Comparison of ENCODE assay signal across 24 mouse cellular contexts in the genomic region with DNA sequence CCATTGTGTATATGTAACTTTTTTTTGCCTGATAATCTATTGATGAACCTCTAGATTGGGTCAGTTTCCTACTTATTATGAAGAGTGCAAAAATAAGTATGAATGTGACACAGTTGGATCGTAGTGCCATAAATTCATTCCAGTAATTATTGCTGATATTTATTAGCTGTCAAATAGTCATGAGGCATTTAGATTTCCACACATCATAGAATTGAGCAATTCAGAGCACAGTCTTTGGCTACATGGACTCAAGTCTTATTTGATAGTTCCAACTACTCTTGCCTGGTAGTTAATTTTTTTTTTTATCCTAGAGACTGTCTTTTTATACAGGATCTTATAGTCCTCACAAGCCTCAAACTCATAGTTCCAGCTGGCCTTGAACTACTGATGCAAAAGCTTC. TPM values are rescaled to one million over a fixed set of nuclear protein-coding genes. Genes with fewer than 3 reads are reported as not detected.
DNase-seq lines count a peak whose midpoint lies in the region; ATAC-seq and TF ChIP-seq lines count a peak whose summit lies in the region.
"Had no signal": no experiment of that assay in that cellular context is flagged by ENCODE, and none has a peak within 500 bp of the region (broad histone marks: within the 10 kb centered on the region; RNA-seq: fewer than 3 reads in every experiment).

No protein-coding gene starts in this region.

- H3K9ac ChIP-seq in lung, embryonic 15.5 days = no peak overlapping the region
- H3K9ac ChIP-seq: embryonic facial prominence, embryonic 13.5 days; embryonic facial prominence, embryonic 15.5 days; forebrain, embryonic 12.5 days had no signal

- no peak for TF ChIP-seq CTCF in lung, adult 2 months (IDR thresholded peaks at IDR 0.05; ENCODE audit: insufficient read depth, low read length)

- no peak overlapping the region for H3K4me2 ChIP-seq in lung, embryonic 15.5 days
- H3K4me2 ChIP-seq: embryonic facial prominence, embryonic 13.5 days; embryonic facial prominence, embryonic 15.5 days; forebrain, embryonic 12.5 days had no signal

- H3K27ac ChIP-seq in lung, embryonic 15.5 days = 0 out of 2 replicates have a peak overlapping the region, but pooled peaks have one; percentile 29
- H3K27ac ChIP-seq: embryonic facial prominence, embryonic 13.5 days; embryonic facial prominence, embryonic 15.5 days; forebrain, embryonic 10.5 days; forebrain, embryonic 12.5 days had no signal

- H3K36me3 ChIP-seq in lung, embryonic 15.5 days = no peaks in the 10 kb centered on the region
- H3K36me3 ChIP-seq: embryonic facial prominence, embryonic 13.5 days; embryonic facial prominence, embryonic 15.5 days; forebrain, embryonic 10.5 days; forebrain, embryonic 12.5 days had no signal

- no peak overlapping the region for H3K4me3 ChIP-seq in lung, embryonic 15.5 days
- H3K4me3 ChIP-seq in lung, adult 2 months (replicated peaks; ENCODE audit: extremely low read depth, low read depth, low read length) = no peak overlapping the region
- H3K4me3 ChIP-seq: embryonic facial prominence, embryonic 13.5 days; embryonic facial prominence, embryonic 15.5 days; erythroblast, embryonic 14.5 days; forebrain, embryonic 10.5 days; forebrain, embryonic 12.5 days had no signal

- H3K27me3 ChIP-seq in lung, embryonic 15.5 days = no peaks in the 10 kb centered on the region
- H3K27me3 ChIP-seq: embryonic facial prominence, embryonic 13.5 days; embryonic facial prominence, embryonic 15.5 days; forebrain, embryonic 12.5 days had no signal

- ATAC-seq in lung, embryonic 15.5 days (ENCODE audit: borderline replicate concordance, extremely low read depth, low FRiP score, low TSS enrichment) = no peak
- ATAC-seq: activated CD4-positive, CD25-positive, alpha-beta regulatory T cell, adult 4 months; forebrain, embryonic 14.5 days; forebrain, embryonic 16.5 days; Patski had no signal

- H3K9me3 ChIP-seq in lung, embryonic 15.5 days = no peaks in the 10 kb centered on the region
- H3K9me3 ChIP-seq: embryonic facial prominence, embryonic 13.5 days; embryonic facial prominence, embryonic 15.5 days; forebrain, embryonic 10.5 days; forebrain, embryonic 12.5 days had no signal

- no peak for DNase-seq in lung, adult 2 months
- DNase-seq in NIH3T3 (ENCODE audit: low read depth) = peak; percentile 9
- peak; percentile 55 for DNase-seq in adipocyte (ENCODE audit: low spot score)
- DNase-seq in testis, postnatal 10 days (ENCODE audit: low spot score) = no peak
- DNase-seq: adrenal gland, adult 2 months; adrenal gland, postnatal 10 days; adrenal gland, postnatal 25 days; cerebellum, adult 11 months; cerebellum, adult 18-20 months; cerebellum, adult 8-10 months; cerebellum, adult 9-11 months; cerebellum, postnatal 14 days; cerebellum, postnatal 36 days; embryo, embryonic 11 days had no signal

- TF ChIP-seq POLR2A in lung, adult 2 months (IDR thresholded peaks at IDR 0.05; ENCODE audit: borderline replicate concordance, extremely low read depth, low read depth, low read length) = no peak

- 57% methylated on average over 1 of the region's 1 CpGs for WGBS in lung, embryonic 15.5 days
- 78% methylated on average over 1 of the region's 1 CpGs for WGBS in lung, adult 2 months

- peaks cover 12% of the 10 kb centered on the region; the same call in 1 of the 2 replicates for H3K4me1 ChIP-seq in lung, embryonic 15.5 days
- peaks cover 3% of the 10 kb centered on the region for H3K4me1 ChIP-seq in lung, adult 2 months (ENCODE audit: control insufficient read depth, insufficient read depth, low read length)
- H3K4me1 ChIP-seq: embryonic facial prominence, embryonic 13.5 days; embryonic facial prominence, embryonic 15.5 days; forebrain, embryonic 10.5 days; forebrain, embryonic 12.5 days had no signal

RNA-seq across cellular contexts. Expression of a gene that starts 34.9 kb away (rescaled TPM):
- 212 and 239 TPM in 2 replicates for polyA plus RNA-seq in lung, embryonic 15.5 days (2015; fragmentation: Nextera tagmentation; extraction: Ambion mirVana)
- polyA plus RNA-seq in lung, adult 2 months (2012; rRNA removed) = 16.5 and 31.8 TPM in 2 replicates

Comparison
In these comparisons a context has a peak if more than half of its experiments do, and no peak if none do; other contexts are left out.
1. DNase-seq: peak in NIH3T3 (single experiment) and adipocyte (single experiment); none in lung, adult 2 months (single experiment) and testis, postnatal 10 days (single experiment).